Mouse (Mus musculus) retina, postnatal 1 day (tissue): ENCODE measurements around the gene BC051019.

Experiments
- DNase-seq: peaks from one replicate; pipeline ENCODE4 v3.0.0-alpha.2; 2012

Gene BC051019

GRCm38 (mm10) chr7:109723697-109724096 is at the start of gene BC051019:
Gene BC051019, minus strand, starts transcription at chr7:109723850.
- DNase-seq = no peak

DNA sequence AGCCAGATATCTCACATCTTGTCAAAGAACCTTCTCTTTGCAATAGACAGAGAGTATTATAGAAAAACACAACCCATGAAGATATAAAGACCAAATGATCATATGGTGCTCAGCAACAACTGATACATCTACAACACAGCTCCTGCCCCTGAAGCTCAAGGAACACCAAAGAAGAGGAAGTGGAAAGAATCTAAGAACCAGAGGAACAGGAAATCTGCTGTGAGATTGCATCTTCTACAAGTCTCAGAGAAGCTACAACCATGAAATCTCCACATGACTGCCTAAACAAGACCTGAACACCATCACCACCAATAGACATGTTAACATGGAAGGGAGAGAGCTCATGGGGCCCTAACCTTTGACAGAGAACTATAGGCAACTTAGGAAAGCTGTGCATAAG is 48.6 kb upstream of the BC051019 start:
- no peak for DNase-seq

GRCm38 (mm10) chr7:109768699-109769383 is 45.2 kb upstream of the BC051019 start:
- no peak for DNase-seq

DNA sequence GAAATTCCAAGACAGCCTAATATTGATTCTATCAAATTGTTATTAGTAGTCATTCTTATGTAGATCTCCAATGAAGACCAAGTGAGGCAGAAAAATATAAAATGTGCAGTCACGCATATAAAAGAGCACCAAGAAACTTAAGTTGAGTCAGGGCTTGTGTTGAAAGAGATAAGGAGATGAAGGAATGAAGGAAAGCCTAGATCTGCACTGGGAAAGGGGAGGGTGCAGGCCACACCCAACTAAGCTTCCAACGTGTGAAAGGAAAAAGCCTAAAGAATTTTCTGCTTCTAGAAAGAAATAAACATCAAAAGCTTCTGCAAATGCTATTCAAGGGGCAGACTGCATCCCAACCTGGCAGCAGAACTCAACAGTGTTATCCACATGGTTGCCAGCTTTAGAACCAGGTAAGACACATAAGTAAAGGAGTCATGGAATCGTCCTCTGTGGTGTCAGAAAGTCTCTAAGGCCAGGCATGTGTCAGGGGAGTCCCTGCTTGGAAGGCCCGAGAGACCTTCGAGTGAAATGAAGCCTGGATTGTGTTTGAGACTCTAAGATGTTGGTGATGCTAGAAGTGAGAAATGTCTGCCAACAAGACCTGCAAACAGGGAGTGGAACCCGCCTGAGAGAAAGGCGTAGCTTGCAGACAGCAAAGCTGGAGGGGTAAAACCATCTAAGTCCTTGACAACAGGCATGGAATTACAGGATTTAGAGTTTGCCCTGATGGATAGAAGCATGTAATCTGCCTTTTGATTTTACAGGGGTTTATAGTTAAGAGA is 44.1 kb upstream of the BC051019 start:
- no peak for DNase-seq

DNA sequence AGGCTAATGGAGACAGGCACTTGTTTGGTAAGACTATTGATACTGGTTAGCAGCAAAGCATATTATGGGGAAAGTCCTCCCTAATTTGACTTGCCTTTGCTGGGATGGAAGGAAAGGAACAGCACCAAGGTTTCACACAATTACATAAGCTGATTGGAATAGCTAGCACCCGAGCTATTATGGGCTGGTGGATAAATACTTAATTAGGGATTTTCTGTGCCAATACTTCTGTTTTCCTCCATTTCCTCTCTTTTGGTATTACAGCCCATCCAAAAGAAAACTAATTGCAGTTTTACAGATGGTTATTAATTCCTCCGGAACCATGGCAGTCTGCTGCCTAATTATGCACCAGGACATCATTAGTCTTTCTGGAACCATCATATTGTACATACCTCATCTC is 40.4 kb upstream of the BC051019 start:
- no peak for DNase-seq

DNA sequence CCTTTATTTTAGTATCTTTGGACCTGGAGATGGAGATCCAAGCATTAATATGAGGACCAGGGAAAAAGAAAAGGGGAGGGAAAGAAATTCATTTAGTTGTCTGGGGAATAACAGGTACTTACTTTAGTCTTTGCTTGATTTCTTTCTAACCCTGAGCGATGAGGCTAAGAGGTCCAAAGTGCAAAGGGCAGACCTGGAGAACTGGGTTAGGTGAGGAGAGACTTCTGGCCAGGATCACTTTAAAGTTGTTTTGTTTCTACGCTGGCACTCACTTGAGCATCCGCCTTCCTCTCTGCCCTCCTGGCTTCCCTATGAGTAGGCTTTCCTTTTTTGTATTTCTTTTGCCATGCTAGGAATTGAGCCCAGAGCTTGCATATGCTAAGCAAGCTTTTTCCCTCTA is 32.6 kb upstream of the BC051019 start:
- no peak for DNase-seq

DNA sequence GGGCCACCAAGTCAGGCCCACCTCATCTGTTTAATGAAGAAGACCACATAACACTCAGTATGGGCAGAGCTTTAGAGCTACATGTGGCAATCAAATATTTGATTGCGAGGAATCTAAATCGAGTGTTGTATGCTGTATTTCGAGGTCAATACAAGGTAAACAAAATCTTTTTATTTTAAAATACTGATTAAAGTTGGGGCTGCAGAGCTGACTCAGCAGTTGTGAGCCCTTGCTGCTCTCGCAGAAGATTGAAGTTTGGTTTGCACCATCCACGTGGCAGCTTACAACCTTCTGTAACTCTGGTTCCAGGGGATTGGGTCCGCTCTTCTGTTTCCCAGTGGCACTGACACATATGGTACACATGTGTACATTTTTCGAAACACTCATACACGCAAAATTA is 30.4 kb upstream of the BC051019 start:
- DNase-seq = no peak

- peak; percentile 87 for DNase-seq
These were observed 28.6 kb upstream of the BC051019 start, which contains the start of gene Tmem9b for GRCm38 (mm10) chr7:109752008-109752925. Gene Tmem9b, minus strand, starts transcription at chr7:109752875.

- no peak for DNase-seq
These were observed 27.9 kb upstream of the BC051019 start for GRCm38 (mm10) chr7:109751427-109752007.

- no peak for DNase-seq
These were observed 24.1 kb upstream of the BC051019 start for GRCm38 (mm10) chr7:109747747-109748146.

- DNase-seq = no peak
These were observed 18.1 kb upstream of the BC051019 start for GRCm38 (mm10) chr7:109741703-109742102.

DNA sequence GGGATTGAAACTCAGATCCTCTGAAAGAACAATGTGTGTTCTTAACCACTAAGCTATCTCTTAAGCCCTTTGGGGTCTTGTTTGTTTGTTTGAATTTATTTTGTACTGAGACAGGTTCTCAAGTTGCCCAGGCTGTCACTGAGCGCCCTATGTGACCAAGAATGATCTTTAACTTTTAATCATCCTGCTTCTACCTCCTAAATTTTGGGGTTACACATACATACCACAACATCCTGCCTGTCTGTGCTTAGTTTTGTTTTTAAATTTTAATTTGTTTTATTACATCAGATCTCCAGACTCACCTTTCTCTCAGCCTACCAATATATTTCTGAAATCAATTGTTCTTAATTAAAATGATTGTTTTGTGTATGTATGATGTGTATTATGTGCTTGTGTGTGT is 17.4 kb upstream of the BC051019 start:
- DNase-seq = no peak

GRCm38 (mm10) chr7:109739822-109740370 is 16.2 kb upstream of the BC051019 start:
- no peak for DNase-seq

- DNase-seq = no peak
These were observed 11.2 kb upstream of the BC051019 start for GRCm38 (mm10) chr7:109734806-109735205.

DNA sequence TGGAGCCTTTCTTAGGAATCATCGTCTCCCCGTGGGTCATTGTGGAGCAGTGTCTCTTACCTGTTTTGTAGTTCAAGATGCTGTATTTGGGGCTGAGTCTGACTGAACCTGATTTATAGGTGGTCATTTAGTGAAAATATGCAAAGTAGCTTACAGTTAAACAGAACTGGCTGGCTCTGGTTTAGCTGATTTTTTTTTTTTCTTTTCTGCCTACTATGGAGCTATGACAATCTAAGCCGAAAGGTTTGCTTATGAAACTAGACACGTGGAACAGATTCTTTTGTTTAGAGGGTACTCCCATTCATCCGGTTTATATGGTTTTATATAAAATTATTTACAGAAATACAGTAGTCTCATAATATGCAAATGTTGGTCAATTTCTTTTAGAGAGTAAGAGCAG is 8.0 kb upstream of the BC051019 start, which contains the start of gene Ascl3:
Gene Ascl3 (minus strand): TSS at position 101 of the 400 bp plus-strand sequence.
- DNase-seq = no peak

DNA sequence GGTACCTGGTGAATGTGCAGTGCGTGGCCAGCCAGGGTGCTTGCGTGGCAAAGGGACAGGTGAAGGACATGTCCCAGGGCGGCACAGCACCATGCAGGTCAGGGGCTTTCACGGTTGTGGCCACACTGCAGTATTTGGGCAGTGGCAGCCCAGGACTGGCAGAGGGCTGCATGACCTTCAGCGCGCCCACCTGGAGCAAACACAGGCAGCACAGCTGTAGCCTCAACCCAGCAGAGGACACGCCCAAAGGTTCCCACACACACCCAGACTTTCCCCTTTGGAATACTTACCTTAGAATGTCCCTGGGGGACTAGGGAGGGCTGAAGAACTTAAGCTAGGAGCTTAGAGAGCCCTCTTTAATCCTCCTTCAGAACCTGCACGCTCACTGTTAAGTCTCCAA is 536 bp downstream of the BC051019 start:
- no peak for DNase-seq

DNA sequence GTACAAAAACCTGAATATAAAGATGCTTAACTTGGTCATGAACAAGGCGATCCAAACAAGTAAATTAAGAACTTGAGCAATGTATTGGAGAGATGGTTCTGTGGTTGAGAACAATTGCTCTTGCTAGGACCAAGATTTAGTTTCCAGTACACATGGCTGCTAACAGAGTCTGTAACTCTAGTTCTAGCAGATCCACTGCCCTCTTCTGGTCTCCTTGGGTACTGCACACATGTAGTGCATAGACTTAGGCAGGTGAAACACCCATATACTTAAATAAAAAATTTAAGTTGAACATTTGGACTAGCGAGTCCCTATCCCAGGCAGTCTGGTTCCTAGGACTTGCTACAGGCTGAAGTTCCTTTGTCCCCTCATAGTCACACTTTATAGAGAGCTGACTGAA is 1.0 kb downstream of the BC051019 start:
- peak; percentile 26 for DNase-seq

DNA sequence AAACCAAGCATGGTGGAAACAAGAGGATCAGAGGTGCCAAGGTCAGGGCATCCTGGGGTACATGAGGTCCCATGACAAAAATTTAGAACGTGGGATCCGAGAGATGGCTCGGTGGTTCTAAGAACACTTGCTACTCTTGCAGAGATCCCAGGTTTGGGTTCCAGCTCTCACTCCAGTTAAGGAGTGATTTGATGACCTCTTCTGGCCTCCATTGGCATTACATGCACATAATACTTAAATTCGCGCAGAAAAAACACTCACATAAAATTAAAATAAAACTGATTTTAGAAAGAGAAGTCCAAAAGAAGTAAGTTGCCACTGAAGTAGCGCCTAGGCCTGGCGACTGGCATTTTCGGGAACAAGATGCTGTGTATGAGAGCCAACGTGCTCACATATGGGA is 4.4 kb downstream of the BC051019 start:
- peak; percentile 50 for DNase-seq

GRCm38 (mm10) chr7:109713434-109713982 is 10.1 kb downstream of the BC051019 start:
- DNase-seq = no peak

- DNase-seq = no peak
These were observed 11.5 kb downstream of the BC051019 start for GRCm38 (mm10) chr7:109712198-109712597.

- DNase-seq = no peak
These were observed 13.6 kb downstream of the BC051019 start for GRCm38 (mm10) chr7:109710069-109710468.

GRCm38 (mm10) chr7:109708961-109709382 is 14.7 kb downstream of the BC051019 start:
- no peak for DNase-seq
